In the genomic region with DNA sequence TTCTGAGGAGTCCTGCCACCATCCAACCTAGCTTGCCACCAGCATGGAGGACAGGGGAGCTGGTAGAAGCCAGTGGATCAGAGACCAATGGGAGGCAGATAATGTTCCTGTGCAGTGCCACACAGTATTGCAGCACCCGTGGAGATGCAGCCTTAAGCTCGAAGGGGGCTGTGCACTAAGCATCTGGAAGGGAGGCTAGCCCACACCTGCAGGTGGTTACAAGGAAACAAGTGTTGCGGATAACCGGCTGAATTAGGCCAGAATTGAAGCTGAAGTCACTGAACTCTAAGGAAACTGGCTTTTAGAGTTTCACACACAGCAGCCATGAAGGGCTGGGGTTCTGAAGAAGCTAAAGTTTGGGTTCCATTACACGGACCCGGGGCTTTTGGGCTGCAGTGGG, we compare ENCODE assay signal across 11 mouse cellular contexts. TPM values are rescaled to one million over a fixed set of nuclear protein-coding genes. Genes with fewer than 3 reads are reported as not detected.
DNase-seq lines count a peak whose midpoint lies in the region; ATAC-seq and TF ChIP-seq lines count a peak whose summit lies in the region.
"Had no signal": no experiment of that assay in that cellular context is flagged by ENCODE, and none has a peak within 500 bp of the region (broad histone marks: within the 10 kb centered on the region; RNA-seq: fewer than 3 reads in every experiment).

No protein-coding gene starts in this region.

- H3K27ac ChIP-seq in kidney, embryonic 15.5 days: peak overlapping the region; percentile 84
- peak overlapping the region; percentile 66 for H3K27ac ChIP-seq in ES-E14 (ENCODE audit: insufficient read depth, low read depth, low read length, poor library complexity, severe bottlenecking)
- peak overlapping the region; percentile 24; the same call in 1 of the 2 replicates for H3K27ac ChIP-seq in small intestine, adult 2 months (ENCODE audit: insufficient read depth, low read depth, low read length)

- no peaks in the 10 kb centered on the region for H3K36me3 ChIP-seq in kidney, embryonic 15.5 days
- H3K36me3 ChIP-seq in ES-E14 (ENCODE audit: control insufficient read depth, insufficient read depth, low read length, poor library complexity, severe bottlenecking): peaks cover 8% of the 10 kb centered on the region; the same call in 1 of the 2 replicates
- H3K36me3 ChIP-seq in small intestine, adult 2 months (ENCODE audit: control insufficient read depth, insufficient read depth, low read length): no peaks in the 10 kb centered on the region

- no peak for TF ChIP-seq POLR2A in small intestine, adult 2 months (IDR thresholded peaks at IDR 0.05; ENCODE audit: low read depth, low read length)

- no peaks in the 10 kb centered on the region for H3K27me3 ChIP-seq in kidney, embryonic 15.5 days
- no peaks in the 10 kb centered on the region; the same call in 1 of the 2 replicates for H3K27me3 ChIP-seq in small intestine, adult 2 months (ENCODE audit: control insufficient read depth, insufficient read depth, low read length)
- H3K27me3 ChIP-seq: Patski had no signal

- H3K4me3 ChIP-seq in kidney, embryonic 15.5 days (replicated peaks): 0 out of 2 replicates have a peak overlapping the region, but pooled peaks have one; percentile 45
- H3K4me3 ChIP-seq in ES-E14 (ENCODE audit: insufficient read depth in 1 of 2, low read depth in 1 of 2, low read length in 2 of 2, poor library complexity in 1 of 2, severe bottlenecking in 1 of 2): no peak overlapping the region
- no peak overlapping the region for H3K4me3 ChIP-seq in small intestine, adult 2 months (ENCODE audit: low read depth, low read length)

- in situ Hi-C loops in ES-E14 (cut with MboI; ENCODE audit: low sequenced_read_pairs in 2 of 2, unreplicated experiment in 2 of 2): no loop called here

- no peaks in the 10 kb centered on the region for H3K9me3 ChIP-seq in kidney, embryonic 15.5 days (replicated peaks)
- H3K9me3 ChIP-seq in ES-E14 (ENCODE audit: control insufficient read depth, insufficient read depth, low read depth, low read length): no peaks in the 10 kb centered on the region

- H3K9ac ChIP-seq in kidney, embryonic 15.5 days: no peak overlapping the region
- peak overlapping the region; percentile 9; the same call in 1 of the 2 replicates for H3K9ac ChIP-seq in ES-E14 (ENCODE audit: insufficient read depth, low read depth, low read length, poor library complexity, severe bottlenecking)

- TF ChIP-seq CTCF in small intestine, adult 2 months (IDR thresholded peaks at IDR 0.05; ENCODE audit: extremely low read depth, insufficient read length, insufficient replicate concordance, low read depth, low read length): no peak

- ATAC-seq in kidney, embryonic 15.5 days (replicated peaks; ENCODE audit: low FRiP score): no peak
- ATAC-seq: Patski had no signal

- peaks cover 23% of the 10 kb centered on the region for H3K4me1 ChIP-seq in kidney, embryonic 15.5 days
- H3K4me1 ChIP-seq in ES-E14 (ENCODE audit: control insufficient read depth in 2 of 2, insufficient read depth in 2 of 2, low read length in 2 of 2, poor library complexity in 1 of 2): peaks cover 7 to 23% of the 10 kb centered on the region in 2 experiments
- no peaks in the 10 kb centered on the region for H3K4me1 ChIP-seq in small intestine, adult 2 months (ENCODE audit: control insufficient read depth, insufficient read depth, insufficient read length, low read length)

- WGBS in kidney, embryonic 15.5 days: 41% methylated on average over 6 of the region's 6 CpGs
- 70% methylated on average over 6 of the region's 6 CpGs for WGBS in small intestine, adult 2 months

- peak overlapping the region; percentile 71; the same call in 1 of the 2 replicates for H3K4me2 ChIP-seq in kidney, embryonic 15.5 days

- peak; percentile 16 for DNase-seq in embryo, embryonic 11 days
- no peak for DNase-seq in embryo, embryonic 10.5 days (ENCODE audit: low spot score)
- DNase-seq in kidney, postnatal 10 days: no peak
- DNase-seq in ES-E14 (ENCODE audit: low read depth, low spot score): no peak
- DNase-seq in retina, postnatal 1 day: no peak
- DNase-seq in adrenal gland, adult 2 months: no peak
- DNase-seq: cerebellum, postnatal 14 days; layer of hippocampus, postnatal 36 days had no signal

TF ChIP-seq in ES-E14, 5 proteins besides CTCF, POLR2A, EP300 and RAD21:
- no peak for TF ChIP-seq MAFK (IDR thresholded peaks at IDR 0.05; ENCODE audit: insufficient read depth, low read depth, low read length)
- no peak for TF ChIP-seq CHD2 (IDR thresholded peaks at IDR 0.05; ENCODE audit: low read depth, low read length)
- TF ChIP-seq HCFC1 (IDR thresholded peaks at IDR 0.05; ENCODE audit: borderline replicate concordance, insufficient read depth, low read length): no peak
- no peak for TF ChIP-seq ZC3H11A (IDR thresholded peaks at IDR 0.05; ENCODE audit: borderline replicate concordance, low read depth, low read length)
- no peak for TF ChIP-seq ZNF384 (IDR thresholded peaks at IDR 0.05; ENCODE audit: low read depth, low read length)

RNA-seq across cellular contexts. Expression of gene Hvcn1, which starts 2.3 kb away (rescaled TPM):
- polyA plus RNA-seq in kidney, embryonic 15.5 days (2015; fragmentation: Nextera tagmentation; extraction: Ambion mirVana): 12.2 and 14.3 TPM in 2 replicates
- 35.7 and 39.3 TPM in 2 replicates for total RNA-seq in ES-E14 (2012; rRNA removed)
- polyA plus RNA-seq in small intestine, adult 2 months (2012; rRNA removed): 8.1 and 18.6 TPM in 2 replicates
- 1 to 10 TPM; 1.8 to 2.4 TPM for total RNA-seq in adrenal gland, adult 2 months (2021)
- polyA plus RNA-seq in adrenal gland, adult 2 months (2012; rRNA removed): 2.5 and 3.7 TPM in 2 replicates

RNA-seq across cellular contexts. Expression of gene Ppp1cc, which starts 50.8 kb away (rescaled TPM):
- 257 and 264 TPM in 2 replicates for polyA plus RNA-seq in kidney, embryonic 15.5 days (2015; fragmentation: Nextera tagmentation; extraction: Ambion mirVana)
- 245 and 265 TPM in 2 replicates for total RNA-seq in ES-E14 (2012; rRNA removed)
- 31.4 and 58.9 TPM in 2 replicates for polyA plus RNA-seq in small intestine, adult 2 months (2012; rRNA removed)
- total RNA-seq in adrenal gland, adult 2 months (2021): 100 to 1,000 TPM; 181 to 207 TPM
- polyA plus RNA-seq in adrenal gland, adult 2 months (2012; rRNA removed): 36.4 and 36.6 TPM in 2 replicates

RNA-seq across cellular contexts. Expression of gene Tctn1, which starts 55.4 kb away (rescaled TPM):
- polyA plus RNA-seq in kidney, embryonic 15.5 days (2015; fragmentation: Nextera tagmentation; extraction: Ambion mirVana): 6.4 and 6.7 TPM in 2 replicates
- 15.4 and 23.7 TPM in 2 replicates for total RNA-seq in ES-E14 (2012; rRNA removed)
- 5.8 and 12.5 TPM in 2 replicates for polyA plus RNA-seq in small intestine, adult 2 months (2012; rRNA removed)
- 10 to 100 TPM; 11.4 to 14.2 TPM for total RNA-seq in adrenal gland, adult 2 months (2021)
- polyA plus RNA-seq in adrenal gland, adult 2 months (2012; rRNA removed): 47.0 and 58.3 TPM in 2 replicates

Comparison
In these comparisons a context has a peak if more than half of its experiments do, and no peak if none do; other contexts are left out.
1. H3K27ac ChIP-seq: peak in every context shown above with its lines; median percentile 84 in kidney, embryonic 15.5 days; 66 in ES-E14; 24 in small intestine, adult 2 months.